12 mouse cellular contexts compared by ENCODE assay signal in genomic region chr4:95154377-95154776, GRCm38 (mm10).
DNase-seq lines count a peak whose midpoint lies in the region; ATAC-seq and TF ChIP-seq lines count a peak whose summit lies in the region.
"Had no signal": no experiment of that assay in that cellular context is flagged by ENCODE, and none has a peak within 500 bp of the region (broad histone marks: within the 10 kb centered on the region; RNA-seq: fewer than 3 reads in every experiment).

No protein-coding gene starts in this region.

- H3K9me3 ChIP-seq in heart, embryonic 11.5 days (replicated peaks; ENCODE audit: control insufficient read depth, low read length): no peaks in the 10 kb centered on the region
- H3K9me3 ChIP-seq in E14TG2a.4 (ENCODE audit: low read length): no peaks in the 10 kb centered on the region
- no peaks in the 10 kb centered on the region for H3K9me3 ChIP-seq in forebrain, embryonic 14.5 days (replicated peaks; ENCODE audit: control insufficient read depth, low read length)
- no peaks in the 10 kb centered on the region for H3K9me3 ChIP-seq in kidney, postnatal 0 days (replicated peaks; ENCODE audit: low read length)
- H3K9me3 ChIP-seq: hindbrain, embryonic 15.5 days; megakaryocyte, embryonic 14.5 days had no signal

- peak overlapping the region; percentile 47 for H3K9ac ChIP-seq in heart, embryonic 11.5 days (ENCODE audit: low read depth, low read length)
- H3K9ac ChIP-seq in forebrain, embryonic 14.5 days (ENCODE audit: low read length): no peak overlapping the region
- no peak overlapping the region for H3K9ac ChIP-seq in kidney, postnatal 0 days (ENCODE audit: low read depth, low read length)
- H3K9ac ChIP-seq: hindbrain, embryonic 15.5 days had no signal

- ATAC-seq in heart, embryonic 11.5 days (replicated peaks; ENCODE audit: insufficient number of reproducible peaks, low FRiP score, low TSS enrichment): no peak
- ATAC-seq in forebrain, embryonic 14.5 days: peak; percentile 41; the same call in 1 of the 2 replicates
- ATAC-seq in kidney, postnatal 0 days (replicated peaks; ENCODE audit: low FRiP score, low read depth): no peak

- H3K4me3 ChIP-seq in heart, embryonic 11.5 days (ENCODE audit: low read depth, low read length): no peak overlapping the region
- 0 out of 2 replicates have a peak overlapping the region, but pooled peaks have one; percentile 26 for H3K4me3 ChIP-seq in E14TG2a.4 (replicated peaks; ENCODE audit: low read length)
- H3K4me3 ChIP-seq in forebrain, embryonic 14.5 days (ENCODE audit: low read depth, low read length): no peak overlapping the region
- H3K4me3 ChIP-seq in kidney, postnatal 0 days (replicated peaks; ENCODE audit: low read depth, low read length): no peak overlapping the region
- H3K4me3 ChIP-seq: hindbrain, embryonic 15.5 days; megakaryocyte, embryonic 14.5 days had no signal

- intact Hi-C loops in heart, postnatal 36 days (cut with DNase I): loop anchor here (1.0 kb wide), 1 partner anchor 59 kb away; no protein-coding TSS in a partner anchor

- no peaks in the 10 kb centered on the region for H3K27me3 ChIP-seq in heart, embryonic 11.5 days (ENCODE audit: control insufficient read depth, insufficient read depth, low read length)
- H3K27me3 ChIP-seq in E14TG2a.4 (ENCODE audit: insufficient read depth, low read length): no peaks in the 10 kb centered on the region
- H3K27me3 ChIP-seq in forebrain, embryonic 14.5 days (replicated peaks; ENCODE audit: control insufficient read depth, insufficient read depth, low read length): no peaks in the 10 kb centered on the region
- no peaks in the 10 kb centered on the region for H3K27me3 ChIP-seq in kidney, postnatal 0 days (ENCODE audit: insufficient read depth, low read length)
- H3K27me3 ChIP-seq: megakaryocyte, embryonic 14.5 days had no signal

- TF ChIP-seq CTCF in E14TG2a.4 (conservative IDR thresholded peaks at IDR 0.05; ENCODE audit: low read length): no peak
- TF ChIP-seq CTCF in kidney, postnatal 0 days (IDR thresholded peaks at IDR 0.05; ENCODE audit: low read depth): no peak

- H3K4me2 ChIP-seq in heart, embryonic 11.5 days: peak overlapping the region; percentile 33
- H3K4me2 ChIP-seq in forebrain, embryonic 14.5 days (ENCODE audit: low read length): no peak overlapping the region
- no peak overlapping the region for H3K4me2 ChIP-seq in kidney, postnatal 0 days (ENCODE audit: low read length)
- H3K4me2 ChIP-seq: hindbrain, embryonic 15.5 days had no signal

- WGBS in heart, embryonic 11.5 days (ENCODE audit: insufficient replicate concordance): 67% methylated on average over 14 of the region's 14 CpGs
- 27% methylated on average over 14 of the region's 14 CpGs for WGBS in forebrain, embryonic 14.5 days
- WGBS in kidney, postnatal 0 days: 62% methylated on average over 14 of the region's 14 CpGs

- no peaks in the 10 kb centered on the region for H3K36me3 ChIP-seq in heart, embryonic 11.5 days (ENCODE audit: control insufficient read depth, insufficient read depth, low read length)
- no peaks in the 10 kb centered on the region for H3K36me3 ChIP-seq in E14TG2a.4 (ENCODE audit: insufficient read depth, low read length)
- no peaks in the 10 kb centered on the region for H3K36me3 ChIP-seq in forebrain, embryonic 14.5 days (ENCODE audit: control insufficient read depth, insufficient read depth, low read length)
- H3K36me3 ChIP-seq in kidney, postnatal 0 days (ENCODE audit: insufficient read depth, low read length): no peaks in the 10 kb centered on the region
- H3K36me3 ChIP-seq: hindbrain, embryonic 15.5 days had no signal

- H3K27ac ChIP-seq in heart, embryonic 11.5 days (ENCODE audit: low read depth, low read length): peak overlapping the region; percentile 79
- no peak overlapping the region; the same call in 1 of the 2 replicates for H3K27ac ChIP-seq in forebrain, embryonic 14.5 days (ENCODE audit: low read depth, low read length)
- 0 out of 2 replicates have a peak overlapping the region, but pooled peaks have one; percentile 71 for H3K27ac ChIP-seq in kidney, postnatal 0 days
- H3K27ac ChIP-seq: hindbrain, embryonic 15.5 days had no signal

- no peak for DNase-seq in heart, postnatal 36 days
- DNase-seq in forebrain, embryonic 14.5 days (ENCODE audit: low spot score): peak; percentile 39
- DNase-seq in kidney, postnatal 0 days (ENCODE audit: low spot score): no peak
- DNase-seq in cerebellum, adult 8-10 months: no peak
- DNase-seq in urinary bladder, postnatal 4 days (ENCODE audit: low spot score in 2 of 2): no peak
- no peak for DNase-seq in ovary, postnatal 14 days (ENCODE audit: low spot score)
- DNase-seq: layer of hippocampus, postnatal 36 days; thymus, postnatal 36 days had no signal

- peaks cover 41% of the 10 kb centered on the region for H3K4me1 ChIP-seq in heart, embryonic 11.5 days (ENCODE audit: control insufficient read depth, insufficient read depth, low read length)
- peaks cover 19% of the 10 kb centered on the region for H3K4me1 ChIP-seq in E14TG2a.4 (replicated peaks; ENCODE audit: low read depth, low read length)
- H3K4me1 ChIP-seq in forebrain, embryonic 14.5 days (ENCODE audit: control insufficient read depth, insufficient read depth, low read length): peaks cover 10% of the 10 kb centered on the region
- H3K4me1 ChIP-seq in kidney, postnatal 0 days (replicated peaks; ENCODE audit: insufficient read depth, low read length): peaks cover 5% of the 10 kb centered on the region; the same call in 1 of the 2 replicates
